Mouse (Mus musculus) testis, adult 2 months (tissue): ENCODE results near the gene Olfr1358.

Experiments used
- CTCF ChIP-seq: fragments of 200-500 bp; IDR thresholded peaks from 2 replicates; pipeline ENCODE4 v1.5.1; 2012; ENCODE audit warnings: low read depth, mild to moderate bottlenecking, inconsistent platforms, low read length, moderate library complexity; ENCODE audit not compliant: control insufficient read depth, insufficient read depth, insufficient replicate concordance
- POLR2A ChIP-seq: fragments of 200-500 bp; IDR thresholded peaks from 2 replicates; pipeline ENCODE4 v1.6.1; 2012; ENCODE audit warnings: low read depth, mild to moderate bottlenecking, inconsistent platforms, low read length, moderate library complexity; ENCODE audit not compliant: control insufficient read depth

DNA sequence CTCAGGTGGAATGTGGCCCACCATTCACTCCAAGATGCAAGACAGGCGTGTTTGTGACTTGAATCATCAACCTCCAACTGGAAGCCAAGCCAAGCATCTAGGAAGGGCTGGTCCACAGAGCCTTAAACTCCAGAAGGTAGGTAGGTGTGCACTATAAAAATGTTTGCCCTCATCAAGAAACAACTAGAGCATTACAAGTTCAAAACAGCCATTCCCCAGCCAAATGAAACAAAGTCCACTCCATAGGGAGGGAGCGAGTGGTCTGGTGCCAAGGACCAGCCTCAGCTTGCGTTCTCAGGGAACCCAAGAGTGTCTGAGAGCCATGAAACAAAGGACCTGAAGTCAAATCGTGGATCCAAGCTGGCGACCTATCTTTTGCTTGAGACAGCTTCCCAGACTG is 43.8 kb upstream of the Olfr1358 start:
- TF ChIP-seq POLR2A (no peak), CTCF (no peak)
